Mouse (Mus musculus) megakaryocyte-erythroid progenitor cell, adult 5-6 weeks (primary cell): ENCODE results near the gene Filip1l. TPM values are rescaled to one million over a fixed set of nuclear protein-coding genes. Genes with fewer than 3 reads are reported as not detected.
A peak's percentile ranks its signal among the peaks of the same experiment; 100 is the strongest.

Experiments
- ATAC-seq: replicated peaks from 2 replicates; pipeline ENCODE4 v1.8.0; 2016; ENCODE audit warnings: mild to moderate bottlenecking, inconsistent platforms; ENCODE audit not compliant: severe bottlenecking, poor library complexity, low FRiP score, low TSS enrichment
- total RNA-seq, 2 experiments: library from RNA; stranded (forward) in 1 of 2; stranded (reverse) in 1 of 2; fragments of 200-1000, 215-1000 nt in 1 of 2; fragments of >200 nt in 1 of 2; fragmentation: Nextera tagmentation in 1 of 2; gene quantifications; 2 replicates each; pipeline ENCODE4 v1.2.3; 2014 to 2017

The Filip1l gene
- total RNA-seq, 2 experiments from 2014 or later = 0.52 to 0.89 TPM

GRCm38 (mm10) chr16:57549061-57550037 is 196.5 kb downstream of the Filip1l start:
- peak; percentile 77 for ATAC-seq

DNA sequence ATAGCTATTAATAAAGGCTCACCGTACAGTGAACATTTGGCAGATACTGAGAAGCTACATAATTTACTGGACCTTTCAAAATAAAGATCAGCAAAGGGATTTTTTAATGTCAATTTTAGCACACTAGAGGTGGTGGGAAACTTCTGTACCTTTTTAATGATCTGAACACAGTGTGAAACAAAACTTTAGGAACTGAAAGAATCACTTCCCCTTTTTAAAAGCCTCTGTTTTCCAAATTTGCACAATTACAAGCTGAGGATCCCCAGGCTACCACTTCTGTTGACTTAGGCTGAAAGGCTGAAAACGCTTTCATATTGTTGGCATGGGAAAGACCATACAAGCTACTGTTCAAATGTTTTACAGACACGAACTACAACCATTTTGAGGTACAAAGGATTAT is 197.2 kb downstream of the Filip1l start:
- no peak for ATAC-seq

DNA sequence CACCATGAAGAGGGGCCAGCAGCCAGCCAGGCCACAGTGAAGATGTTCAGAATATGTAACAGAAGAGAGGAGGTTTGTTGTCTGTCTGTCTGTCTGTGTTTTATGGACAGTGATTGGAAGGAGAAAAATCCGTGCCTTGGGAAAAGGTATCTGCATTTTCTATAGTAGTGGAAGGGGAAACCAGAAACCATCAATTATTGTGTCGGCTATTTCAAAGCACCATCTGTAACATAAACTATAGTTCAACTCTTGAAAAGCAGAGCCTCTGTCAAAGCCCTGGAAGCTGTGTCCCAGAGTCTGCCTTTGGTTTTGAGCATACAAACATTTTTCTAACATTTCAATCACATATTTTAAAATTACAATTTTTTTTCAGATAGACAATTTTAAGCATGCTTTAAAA is 197.9 kb downstream of the Filip1l start:
- no peak for ATAC-seq

- ATAC-seq = no peak
Observed at GRCm38 (mm10) chr16:57551617-57552016, 198.7 kb downstream of the Filip1l start.

- peak; percentile 78 for ATAC-seq
Observed at GRCm38 (mm10) chr16:57552709-57553108, 199.8 kb downstream of the Filip1l start.

GRCm38 (mm10) chr16:57553235-57553634 is 200.3 kb downstream of the Filip1l start:
- ATAC-seq = no peak

GRCm38 (mm10) chr16:57554886-57555400 is 202.1 kb downstream of the Filip1l start:
- no peak for ATAC-seq

GRCm38 (mm10) chr16:57555667-57556066 is 202.8 kb downstream of the Filip1l start:
- no peak for ATAC-seq

DNA sequence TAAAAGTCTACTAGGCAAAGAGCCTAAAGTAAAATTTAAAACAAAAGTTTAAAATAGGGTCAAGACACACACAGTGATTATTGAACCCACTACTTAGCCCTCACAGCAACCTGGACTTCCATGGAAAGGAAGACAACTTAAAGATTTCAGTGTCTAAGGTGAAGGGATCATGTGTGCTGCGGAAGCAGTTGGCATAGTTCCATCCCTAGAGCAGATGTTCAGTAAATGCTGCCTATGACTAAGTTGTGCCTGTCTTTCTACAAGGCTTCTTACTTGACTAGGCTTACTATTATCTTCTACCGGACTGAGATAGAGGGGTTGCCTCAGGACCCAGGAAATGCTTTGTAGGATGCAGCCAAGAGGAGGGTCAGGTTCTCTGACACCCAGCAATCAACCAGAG is 203.4 kb downstream of the Filip1l start:
- no peak for ATAC-seq

- ATAC-seq = no peak
Observed at GRCm38 (mm10) chr16:57558258-57558657, 205.4 kb downstream of the Filip1l start.

DNA sequence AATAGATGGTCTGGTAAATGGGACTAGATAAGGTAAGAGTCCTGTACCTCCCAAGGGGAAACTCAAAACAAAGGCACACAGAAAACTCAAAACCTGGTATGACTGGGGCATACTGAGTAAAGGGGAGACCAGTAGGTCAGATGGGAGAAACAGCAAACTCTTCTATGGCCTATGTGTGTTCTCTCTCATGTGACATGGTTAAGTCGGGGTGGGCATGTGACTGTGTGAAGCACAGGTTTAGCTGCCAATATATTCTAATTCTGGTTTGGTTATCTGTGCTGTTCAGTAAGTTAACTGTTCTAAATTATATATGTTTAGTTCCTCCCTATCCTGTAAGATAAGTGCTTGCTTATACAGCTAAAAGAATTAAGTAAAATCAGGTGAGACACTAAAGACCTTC is 207.3 kb downstream of the Filip1l start:
- ATAC-seq = no peak

- ATAC-seq = no peak
Observed at GRCm38 (mm10) chr16:57563453-57563852, 210.6 kb downstream of the Filip1l start.

DNA sequence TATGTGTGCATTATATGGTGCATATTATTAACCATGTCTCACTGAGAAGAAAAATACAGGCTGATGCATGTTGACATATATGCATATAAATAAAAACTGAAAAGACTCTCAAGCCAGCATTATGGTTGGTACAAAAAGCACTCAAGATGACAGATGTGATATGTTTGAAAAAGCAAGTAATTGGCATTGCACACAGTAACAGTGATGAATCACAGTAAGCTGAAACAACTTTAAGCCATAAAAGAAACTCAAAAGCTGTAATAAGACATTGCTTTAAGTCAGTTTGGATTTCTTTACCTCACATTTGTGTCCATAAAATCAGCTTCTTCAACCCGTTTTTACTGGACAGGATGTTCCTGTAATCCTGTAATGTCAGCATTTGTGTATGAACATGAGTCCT is 211.9 kb downstream of the Filip1l start:
- ATAC-seq = no peak

DNA sequence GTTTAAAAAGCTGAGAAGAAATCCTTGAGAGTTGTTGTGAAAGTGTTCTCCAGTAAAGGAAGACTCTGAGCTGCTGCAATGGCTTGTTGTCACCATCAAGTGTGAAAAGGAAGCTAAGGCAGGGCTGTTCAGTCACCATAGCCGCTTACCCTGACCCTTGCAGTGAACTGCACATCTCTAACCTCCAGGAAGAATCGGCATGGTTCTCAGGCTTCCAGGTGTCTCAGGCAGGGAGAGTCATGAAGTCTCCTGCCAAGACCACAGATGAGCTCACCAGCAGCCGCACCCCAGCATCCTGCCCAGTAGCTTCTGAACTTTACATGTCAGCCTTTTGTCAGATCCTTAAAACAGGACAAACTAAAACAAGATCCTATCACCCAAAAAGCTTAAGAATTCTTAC is 213.3 kb downstream of the Filip1l start:
- ATAC-seq = peak; percentile 65

GRCm38 (mm10) chr16:57568648-57569404 is 215.9 kb downstream of the Filip1l start:
- no peak for ATAC-seq

DNA sequence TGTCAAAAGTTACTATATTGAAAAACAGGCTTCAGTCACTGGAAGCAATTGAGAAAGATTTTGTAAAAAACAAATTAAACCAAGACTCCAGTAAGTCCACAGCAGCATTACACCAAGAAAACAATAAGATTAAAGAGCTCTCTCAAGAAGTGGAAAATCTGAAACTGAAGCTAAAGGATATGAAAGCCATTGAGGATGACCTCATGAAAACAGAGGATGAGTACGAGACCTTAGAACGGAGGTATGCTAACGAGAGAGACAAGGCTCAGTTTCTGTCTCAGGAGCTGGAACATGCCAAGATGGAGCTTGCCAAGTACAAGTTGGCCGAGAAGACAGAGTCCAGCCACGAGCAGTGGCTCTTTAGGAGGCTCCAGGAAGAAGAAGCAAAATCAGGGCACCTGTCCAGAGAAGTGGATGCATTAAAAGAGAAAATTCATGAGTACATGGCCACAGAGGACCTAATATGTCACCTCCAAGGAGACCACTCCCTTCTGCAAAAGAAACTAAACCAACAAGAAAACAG is 218.0 kb downstream of the Filip1l start:
- ATAC-seq = no peak

- ATAC-seq = no peak
Observed at GRCm38 (mm10) chr16:57573831-57574230, 220.9 kb downstream of the Filip1l start.

DNA sequence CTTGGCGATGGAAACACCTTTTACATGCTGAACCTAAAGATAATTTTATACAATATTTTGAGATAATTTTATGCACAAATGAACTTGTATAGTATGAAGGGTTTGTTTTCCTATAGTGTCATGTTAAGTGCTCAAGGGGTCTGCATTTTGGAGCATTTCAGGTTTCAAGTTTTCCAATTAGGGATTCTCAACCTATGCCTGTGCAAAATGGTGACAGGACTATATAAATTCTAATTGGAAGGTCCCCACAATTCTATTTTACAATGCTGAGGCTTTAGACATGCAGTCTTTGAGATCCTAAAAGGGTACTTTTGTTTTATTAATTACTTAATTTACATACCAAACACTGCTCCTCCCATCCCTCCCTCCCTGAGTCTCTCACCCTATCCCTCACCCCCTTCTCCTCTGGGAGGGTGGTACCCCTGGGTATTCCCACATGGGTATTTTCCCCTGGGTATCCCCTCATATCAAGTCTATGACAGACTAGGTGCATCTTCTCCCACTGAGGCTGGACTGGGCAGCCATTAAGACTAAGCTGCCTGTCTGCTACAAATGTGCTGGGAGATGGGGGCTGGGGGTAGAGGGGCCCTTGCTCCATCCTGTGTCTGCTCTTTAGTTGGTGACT is 223.0 kb downstream of the Filip1l start:
- no peak for ATAC-seq

GRCm38 (mm10) chr16:57577519-57577918 is 224.6 kb downstream of the Filip1l start:
- ATAC-seq = 0 out of 2 replicates have a peak, but pooled peaks have one; percentile 50

DNA sequence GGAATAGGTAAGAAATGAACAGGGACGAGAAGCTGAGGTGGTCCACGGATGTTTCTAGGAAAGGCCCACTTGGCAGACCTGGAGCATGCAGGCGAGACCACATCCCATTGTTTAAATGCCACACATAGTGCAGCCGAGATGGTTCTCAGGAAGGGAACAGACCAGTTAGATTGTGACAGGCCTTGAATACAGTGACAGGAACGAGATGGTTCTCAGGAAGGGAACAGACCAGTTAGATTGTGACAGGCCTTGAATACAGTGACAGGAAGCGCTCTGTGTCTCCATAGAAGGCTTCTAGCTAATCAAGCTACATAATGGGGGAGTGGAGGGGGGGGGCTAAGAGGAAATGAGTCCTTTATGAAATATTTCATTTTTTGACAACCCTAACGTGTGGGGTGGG is 227.1 kb downstream of the Filip1l start:
- ATAC-seq = no peak
